Mouse (Mus musculus) right cerebral cortex, postnatal 10 days (tissue): Measurements from ENCODE around the gene Ubl7.

Experiments
- DNase-seq, 2 experiments: peaks; one replicate each; pipeline ENCODE4 v3.0.0; 2021; ENCODE audit warnings: low spot score in 2 of 2

The Ubl7 gene

DNA sequence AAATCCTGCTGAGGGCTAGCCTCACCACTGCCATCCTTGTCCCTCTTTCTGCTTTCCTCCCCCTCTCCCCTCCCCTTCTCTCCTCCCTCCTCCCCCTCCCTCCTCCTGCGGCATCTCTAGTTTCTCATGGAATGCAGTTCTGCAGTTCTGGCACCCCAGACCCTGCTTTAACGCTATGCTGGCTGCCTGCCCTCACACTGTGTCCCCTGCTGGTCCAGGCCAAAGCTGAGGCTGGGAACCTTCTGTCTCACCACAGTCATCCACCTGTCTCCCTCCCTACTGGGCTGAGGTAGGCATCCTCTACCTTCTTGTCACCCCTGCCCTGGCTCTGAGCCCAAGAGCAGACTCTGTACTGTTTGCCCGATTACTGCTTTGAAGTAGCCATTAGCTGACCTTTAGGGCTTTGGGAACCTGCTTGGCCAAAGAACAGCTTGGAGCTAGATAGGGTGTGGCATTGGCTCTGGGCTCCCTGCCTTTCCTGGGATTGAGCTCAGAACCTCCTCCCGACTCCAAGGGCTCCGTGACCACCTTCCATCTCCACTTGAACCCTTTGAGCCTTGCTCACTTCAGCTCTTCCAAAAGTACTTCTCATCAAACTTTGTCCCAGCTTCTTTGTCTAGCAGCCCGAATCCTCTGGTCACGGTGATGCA is 36.7 kb downstream of the Ubl7 start:
- DNase-seq, result no peak

DNA sequence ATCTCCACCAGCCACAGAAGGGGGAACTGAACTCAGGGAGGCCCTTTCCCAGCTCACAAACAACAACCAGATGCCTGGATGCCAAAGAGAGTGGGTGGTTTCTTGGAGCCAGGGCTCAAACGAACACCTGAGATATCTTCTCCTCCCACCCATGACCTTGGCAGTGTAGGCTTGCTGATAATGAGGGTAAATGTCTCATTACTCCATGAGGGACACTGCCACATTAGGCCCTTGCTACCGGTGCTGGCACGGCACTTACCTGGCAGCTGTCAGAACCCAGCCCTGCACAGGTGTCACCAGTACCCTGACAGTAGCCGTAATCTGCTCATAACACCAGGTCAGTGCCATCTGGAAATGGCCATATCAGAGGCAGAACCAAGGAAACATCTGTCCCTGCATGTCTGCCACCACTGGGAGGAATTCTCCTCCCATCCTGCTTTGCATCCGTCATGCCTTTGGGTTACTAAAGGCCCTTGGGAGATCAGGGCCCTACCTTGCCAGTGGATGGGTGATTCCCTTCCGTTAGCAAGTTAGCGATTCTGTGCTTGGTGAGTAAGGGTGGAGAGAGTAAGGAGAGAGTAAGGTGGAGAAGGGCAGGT is 37.7 kb downstream of the Ubl7 start:
- no peak for DNase-seq

DNA sequence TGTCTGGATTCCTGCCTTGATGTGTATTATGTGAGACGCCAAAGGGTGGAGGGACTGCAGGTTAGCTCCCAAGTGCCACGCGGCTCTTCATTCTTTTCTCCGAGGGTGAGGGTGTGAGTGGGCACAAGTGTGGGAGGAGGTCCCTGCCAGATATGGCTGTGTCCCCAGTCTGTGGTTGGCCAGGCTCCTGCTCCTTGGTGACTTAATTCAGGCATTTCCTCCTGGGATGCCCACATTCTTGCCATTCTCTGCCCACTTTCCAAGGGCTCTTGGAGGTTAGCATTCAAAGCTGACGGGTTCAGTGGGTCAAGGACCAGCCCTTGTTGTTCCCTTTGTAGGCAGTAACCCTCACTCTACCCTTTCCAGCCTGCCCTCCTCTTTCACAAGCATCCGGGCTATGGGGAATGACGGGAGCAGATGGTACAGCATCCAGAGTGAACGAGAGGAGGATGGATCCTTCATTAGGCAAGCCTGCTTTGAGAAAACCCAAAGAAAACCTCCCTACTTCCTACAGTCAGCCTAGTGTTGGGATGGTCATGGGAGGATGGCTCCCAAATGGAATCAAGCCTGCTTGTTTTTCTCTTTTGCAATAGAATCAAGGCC is 38.4 kb downstream of the Ubl7 start:
- no peak for DNase-seq

DNA sequence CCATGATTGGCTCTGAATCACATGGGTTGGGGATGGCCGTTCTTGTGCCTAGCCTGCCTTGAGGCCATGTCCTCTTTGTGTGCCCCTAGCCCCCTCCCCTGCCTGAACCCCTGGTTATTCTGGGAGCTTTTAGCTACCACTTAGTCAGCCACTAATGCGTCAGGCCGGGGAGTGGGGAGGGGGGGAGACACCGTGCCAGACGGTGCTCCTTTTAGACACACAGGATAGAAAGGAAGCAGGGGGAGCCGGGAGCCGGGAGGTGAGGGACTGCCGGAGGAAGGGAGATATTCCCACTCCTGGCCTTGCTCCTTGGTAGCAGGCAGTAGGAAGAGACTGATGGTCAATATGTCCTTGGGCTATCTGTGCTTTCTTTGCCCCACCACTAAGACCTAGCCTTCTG is 39.1 kb downstream of the Ubl7 start:
- DNase-seq, result no peak

DNA sequence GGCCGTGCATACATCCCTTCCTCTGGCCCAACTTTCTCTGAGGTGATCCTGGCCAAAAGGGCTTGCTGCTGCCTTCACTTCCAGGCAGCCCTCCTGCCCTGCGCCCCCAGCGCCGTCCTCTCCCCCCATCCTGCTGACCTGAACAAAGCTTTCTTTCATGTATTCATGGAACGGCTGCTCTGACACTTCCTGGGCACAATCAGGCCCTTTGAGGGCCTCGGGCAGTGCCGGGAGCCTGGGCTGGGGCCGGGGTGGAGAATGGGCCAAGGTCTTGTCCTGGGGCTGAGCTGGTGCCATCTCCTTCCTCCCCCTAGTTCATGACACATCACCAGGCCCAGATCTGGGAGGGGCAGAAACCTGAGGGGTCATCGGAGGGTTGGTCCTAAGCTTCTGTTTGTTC is 39.7 kb downstream of the Ubl7 start:
- DNase-seq, result peak in 1 of 2 experiments; percentile 70

DNA sequence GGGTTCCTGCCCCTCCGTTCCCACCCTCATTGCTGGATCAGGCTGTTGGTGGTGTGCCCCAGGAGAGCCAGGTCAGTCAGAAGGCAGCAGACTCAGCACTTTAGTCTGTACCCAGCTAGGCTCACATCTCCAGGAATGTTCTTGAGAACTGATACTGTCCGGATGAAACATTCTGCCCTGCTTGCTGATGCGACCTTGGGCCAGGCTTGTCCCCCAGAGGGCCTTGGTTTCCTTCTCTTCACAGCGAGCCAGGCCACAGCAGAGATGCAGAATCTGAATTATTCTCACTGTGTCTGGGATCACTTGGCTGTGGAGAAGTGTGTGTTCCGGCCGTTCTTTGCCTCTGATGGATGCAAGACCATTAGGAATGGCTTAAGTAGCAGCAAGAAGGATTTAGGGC is 41.2 kb downstream of the Ubl7 start:
- DNase-seq, result no peak

DNA sequence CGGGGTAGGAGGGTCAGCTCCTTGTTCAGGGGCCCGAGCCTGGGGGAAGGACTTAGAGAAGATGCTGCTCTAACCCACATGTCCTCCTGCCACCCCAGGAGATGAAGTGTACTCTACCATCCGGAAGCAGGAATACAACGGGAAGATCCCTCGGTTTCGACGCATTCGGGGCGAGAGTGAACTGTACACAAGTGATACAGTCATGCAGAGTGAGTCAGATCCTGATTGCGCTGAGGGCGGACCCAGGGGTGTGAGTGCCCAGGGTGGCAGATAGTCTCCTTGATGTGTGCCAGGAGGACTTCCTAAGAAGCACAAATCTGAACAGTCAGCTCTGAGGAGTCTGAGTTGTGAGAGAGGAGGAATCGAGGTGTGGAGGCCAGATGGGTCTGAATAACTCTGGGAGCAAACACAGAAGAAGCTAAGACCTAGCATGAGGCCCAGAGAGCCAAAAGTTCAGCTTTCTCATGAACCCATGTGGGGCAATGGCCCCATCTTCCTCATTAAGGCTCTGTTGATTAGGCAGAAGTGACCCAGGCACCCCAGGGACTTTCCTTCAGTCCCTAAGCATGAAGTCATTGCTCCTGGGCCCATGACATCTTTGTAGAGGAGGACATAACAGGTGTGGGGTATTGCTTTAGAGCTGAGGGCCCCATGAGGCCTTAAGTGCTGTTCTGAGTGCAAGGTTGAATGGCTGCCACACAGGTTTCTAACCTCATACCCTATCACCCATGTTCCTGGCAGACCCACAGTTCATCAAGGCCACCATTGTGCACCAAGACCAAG is 44.4 kb downstream of the Ubl7 start:
- DNase-seq, result no peak

DNA sequence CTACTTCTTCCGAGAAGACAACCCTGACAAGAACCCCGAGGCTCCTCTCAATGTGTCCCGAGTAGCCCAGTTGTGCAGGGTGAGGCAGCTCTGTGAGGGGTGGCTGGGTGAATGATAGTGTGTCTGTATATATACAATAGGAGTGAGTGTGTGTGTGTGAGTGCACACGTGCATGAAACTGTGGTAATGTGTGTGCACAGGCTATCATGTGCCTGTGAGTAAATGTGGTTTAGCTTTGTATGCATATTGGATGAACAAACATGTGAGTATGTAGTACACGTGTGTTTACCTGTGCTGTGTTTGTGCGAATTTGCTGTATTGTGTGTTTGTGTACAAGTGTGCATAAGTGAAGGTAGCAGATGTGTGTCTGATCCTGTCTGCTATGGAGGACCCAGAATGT is 45.0 kb downstream of the Ubl7 start:
- DNase-seq, result no peak

DNA sequence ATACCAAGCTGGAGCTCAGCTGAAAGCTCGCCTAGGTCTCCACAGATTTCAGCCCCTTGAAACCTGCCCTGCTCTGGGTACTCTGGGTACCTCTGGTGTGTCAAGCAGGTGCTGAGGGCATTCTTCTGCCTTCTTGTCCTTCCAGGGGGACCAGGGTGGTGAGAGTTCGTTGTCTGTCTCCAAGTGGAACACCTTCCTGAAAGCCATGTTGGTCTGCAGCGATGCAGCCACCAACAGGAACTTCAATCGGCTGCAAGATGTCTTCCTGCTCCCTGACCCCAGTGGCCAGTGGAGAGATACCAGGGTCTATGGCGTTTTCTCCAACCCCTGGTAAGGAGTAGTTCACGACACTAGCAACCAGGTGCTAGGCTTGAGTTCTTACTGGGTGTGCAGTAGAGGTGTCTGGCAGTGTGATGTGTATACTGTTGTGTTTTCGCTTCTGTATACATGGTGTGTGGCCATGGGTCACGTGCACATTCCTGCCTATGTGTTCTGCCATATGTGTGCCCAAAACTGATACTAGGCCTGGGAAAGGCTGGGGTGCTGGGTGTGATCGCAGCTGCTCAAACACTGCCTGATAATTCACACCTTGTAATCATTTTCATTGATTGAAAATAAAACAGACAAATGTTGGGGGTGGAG is 45.5 kb downstream of the Ubl7 start:
- no peak for DNase-seq

DNA sequence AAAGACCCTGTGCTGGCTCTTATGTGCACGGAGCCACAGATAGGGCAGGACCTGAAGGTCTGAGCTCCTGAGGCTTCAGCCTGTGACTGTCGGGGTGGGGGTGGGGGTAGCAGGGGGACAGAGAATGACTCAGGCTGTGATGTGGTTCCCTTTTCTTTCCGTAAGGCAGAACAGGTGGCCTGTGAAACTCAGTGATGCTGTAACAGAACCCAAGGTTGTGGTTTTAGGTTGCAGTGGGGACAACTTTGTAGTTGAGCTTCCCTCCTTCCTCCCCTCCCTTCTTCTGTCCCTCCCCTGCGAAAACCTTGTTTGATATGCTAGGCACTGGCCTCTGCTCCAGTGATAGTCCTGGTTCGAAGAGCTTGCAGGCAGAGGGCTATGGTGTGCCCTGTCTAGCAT is 46.1 kb downstream of the Ubl7 start:
- DNase-seq, result no peak

DNA sequence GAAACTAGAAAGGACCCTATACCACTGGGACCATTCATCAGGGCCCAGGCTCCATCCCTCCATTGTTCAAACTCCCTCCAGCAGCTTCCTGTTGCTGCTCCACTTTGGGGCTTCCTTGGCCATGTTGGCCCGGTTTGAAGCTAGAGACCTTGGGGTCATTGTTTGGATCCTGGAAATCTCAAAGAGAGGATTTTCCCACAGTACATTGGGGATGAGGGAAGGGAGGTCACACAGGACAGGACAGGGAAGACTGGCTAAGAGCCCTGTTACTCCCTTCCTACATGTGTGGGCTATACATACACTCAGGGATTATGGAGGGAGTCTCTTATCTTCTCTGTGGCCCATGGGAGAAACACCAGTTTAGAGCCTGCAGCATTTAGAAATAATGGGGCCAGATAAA is 47.8 kb downstream of the Ubl7 start:
- no peak for DNase-seq

DNA sequence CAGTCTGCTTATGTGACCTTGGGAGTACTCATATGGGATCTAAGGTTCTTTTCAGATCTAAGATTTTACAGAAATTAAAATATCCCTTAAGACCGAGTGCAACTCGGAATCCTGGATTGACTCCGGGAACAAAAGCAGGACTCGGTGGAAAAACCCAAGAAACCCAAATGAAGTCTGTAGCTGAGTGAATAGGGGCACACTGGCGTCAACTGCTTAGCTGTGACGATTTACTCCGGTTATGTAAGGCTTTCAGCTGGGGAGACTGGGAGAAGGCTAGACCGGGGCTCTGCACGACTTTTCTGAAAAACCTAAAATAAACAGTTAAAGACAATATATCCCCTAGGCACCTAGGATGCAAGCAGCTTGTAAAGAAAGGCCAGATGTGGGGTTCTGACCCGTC is 48.6 kb downstream of the Ubl7 start:
- no peak for DNase-seq

DNA sequence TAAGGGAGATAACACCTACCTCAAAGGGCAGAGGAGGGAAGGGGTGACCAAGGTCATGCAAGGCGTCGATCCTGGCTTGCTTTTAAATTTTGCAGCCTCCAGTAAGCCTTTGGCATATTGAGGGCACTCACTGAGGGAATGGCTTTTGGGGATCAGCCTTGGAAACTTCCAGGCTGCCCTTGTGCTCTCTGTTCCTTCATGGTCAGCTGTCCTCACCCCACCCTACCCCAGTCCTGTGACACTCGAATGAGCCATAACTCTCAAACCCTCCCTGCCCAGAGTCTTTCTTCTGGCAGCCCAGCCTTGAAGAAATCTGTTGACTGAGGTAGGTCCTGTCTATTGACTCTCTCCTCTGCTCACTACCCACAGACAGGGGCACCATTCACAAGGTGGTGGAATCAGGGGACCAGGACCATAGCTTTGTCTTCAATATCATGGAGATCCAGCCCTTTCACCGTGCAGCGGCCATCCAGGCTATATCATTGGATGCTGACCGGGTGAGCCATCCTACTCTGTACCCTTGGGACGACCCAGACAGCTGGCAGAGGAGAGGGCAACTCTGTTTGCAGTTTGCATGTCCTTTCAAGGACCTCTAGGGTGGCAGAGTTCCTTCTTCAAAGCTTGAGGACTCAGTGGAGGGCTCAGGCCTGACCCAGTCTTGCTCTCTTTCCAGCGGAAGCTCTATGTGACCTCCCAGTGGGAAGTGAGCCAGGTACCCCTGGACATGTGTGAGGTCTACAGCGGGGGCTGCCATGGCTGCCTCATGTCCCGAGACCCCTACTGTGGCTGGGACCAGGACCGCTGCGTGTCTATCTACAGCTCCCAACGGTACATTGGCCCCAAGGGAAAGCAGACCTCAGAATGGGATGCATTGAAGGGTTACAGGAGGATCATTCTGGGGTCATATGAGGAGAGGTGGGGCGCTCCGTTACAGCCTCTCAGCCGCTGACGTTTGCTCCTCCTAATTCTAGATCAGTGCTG is 49.4 kb downstream of the Ubl7 start:
- DNase-seq, result no peak

DNA sequence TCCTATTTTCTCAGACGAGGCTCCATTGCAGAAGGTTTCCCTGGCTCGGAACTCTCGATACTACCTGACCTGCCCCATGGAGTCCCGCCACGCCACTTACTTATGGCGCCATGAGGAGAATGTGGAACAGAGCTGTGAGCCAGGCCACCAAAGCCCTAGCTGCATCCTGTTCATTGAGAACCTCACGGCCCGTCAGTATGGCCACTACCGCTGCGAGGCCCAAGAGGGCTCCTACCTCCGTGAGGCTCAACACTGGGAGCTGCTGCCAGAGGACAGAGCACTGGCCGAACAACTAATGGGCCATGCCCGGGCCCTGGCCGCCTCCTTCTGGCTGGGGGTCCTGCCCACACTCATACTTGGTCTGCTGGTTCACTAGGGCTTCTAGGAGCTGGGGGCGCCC is 50.4 kb downstream of the Ubl7 start:
- no peak for DNase-seq

DNA sequence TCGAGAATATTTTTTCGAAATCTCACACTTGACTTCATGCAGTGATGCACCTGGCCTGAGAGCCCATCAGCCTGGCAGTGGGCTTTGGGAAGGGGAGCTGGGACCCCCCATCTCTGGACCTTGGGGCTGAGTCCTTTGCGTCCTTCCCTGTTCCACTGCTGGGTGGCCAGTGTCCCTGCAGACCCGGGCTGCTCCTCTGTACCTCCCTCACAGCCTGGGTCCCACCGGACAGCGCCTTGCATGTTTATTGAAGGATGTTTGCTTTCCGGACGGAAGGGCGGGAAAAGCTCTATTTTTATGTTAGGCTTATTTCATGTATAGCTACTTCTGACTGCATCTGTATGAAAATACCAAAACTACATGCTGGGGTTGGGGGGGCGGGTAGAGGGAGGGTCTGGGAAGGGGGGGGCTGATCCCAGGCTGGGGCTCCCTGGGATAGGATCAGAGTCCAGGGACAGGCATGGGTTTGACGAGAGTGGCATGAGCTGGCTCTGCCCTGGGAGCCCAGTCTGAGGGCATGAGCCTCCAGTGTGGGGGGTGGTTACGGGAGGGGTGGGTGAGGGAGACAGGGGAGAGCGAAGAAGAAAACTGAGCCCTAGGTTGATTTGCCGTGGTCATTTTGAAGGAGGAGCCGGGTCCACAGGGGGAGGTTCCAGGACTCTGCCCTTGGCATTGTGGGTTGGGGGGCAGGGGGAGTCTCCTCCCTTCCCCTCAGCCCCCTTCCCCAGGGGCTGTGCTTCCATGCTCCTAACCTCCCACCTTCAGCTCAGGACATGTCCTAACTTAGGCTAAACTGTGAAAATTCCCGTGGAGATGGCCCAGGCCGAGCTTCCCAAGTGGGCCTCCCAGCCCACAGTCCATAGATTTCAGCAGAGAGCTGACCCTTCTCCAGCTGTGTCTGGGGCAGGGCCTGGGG is 51.3 kb downstream of the Ubl7 start:
- no peak for DNase-seq

DNA sequence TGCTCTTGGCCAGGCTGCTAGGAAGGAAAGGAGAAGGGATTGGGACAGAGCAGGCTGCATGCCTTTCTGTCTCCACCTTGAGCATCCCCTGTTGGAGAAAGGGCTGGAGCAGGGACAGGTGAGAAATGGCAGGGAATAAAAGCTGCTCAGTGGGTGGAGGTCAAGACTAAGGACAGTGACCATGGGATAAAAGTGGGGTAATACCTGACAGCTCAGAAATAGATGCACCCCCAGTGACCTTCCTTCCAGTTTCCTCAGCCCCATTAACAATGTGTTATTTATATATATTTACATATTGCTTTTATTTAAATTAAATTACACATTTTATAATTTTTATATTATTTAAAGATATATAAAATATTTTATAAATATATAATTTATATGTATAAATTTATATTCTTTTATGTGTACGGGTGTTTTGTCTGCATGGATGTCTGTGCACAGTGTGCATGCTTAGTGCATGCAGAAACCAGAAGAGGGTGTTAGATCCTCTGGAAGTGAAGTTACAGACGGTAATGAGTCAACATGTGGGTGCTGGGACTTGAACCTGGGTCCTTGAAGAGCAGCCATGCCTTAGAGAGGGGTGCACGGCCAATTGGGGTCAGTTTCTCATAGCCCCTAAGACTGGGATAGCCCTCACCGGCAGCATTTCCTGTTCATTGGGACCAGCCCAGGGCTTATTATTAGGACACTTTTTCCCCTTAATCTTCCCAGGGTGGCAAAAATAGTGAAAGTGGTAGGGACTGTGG is 52.6 kb downstream of the Ubl7 start:
- DNase-seq, result no peak

DNA sequence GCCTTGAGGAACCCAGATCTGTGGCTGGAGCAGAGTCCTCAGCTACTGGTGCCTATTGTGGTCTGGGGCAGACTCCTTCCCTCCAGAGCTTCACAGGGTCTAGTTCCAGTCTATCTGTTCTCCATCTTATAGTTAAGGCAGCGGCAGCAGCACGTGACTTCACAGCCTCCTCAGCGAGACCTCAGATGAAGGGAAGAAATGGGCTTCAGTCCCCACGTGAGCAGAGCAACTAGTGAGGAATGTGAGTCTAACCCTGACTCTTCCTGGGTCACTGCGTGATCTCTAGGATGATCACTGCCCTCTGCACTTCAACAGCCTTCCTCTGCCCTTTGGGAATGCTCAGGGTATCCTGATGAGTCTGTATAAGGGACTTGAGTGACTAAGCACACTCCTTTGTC is 53.2 kb downstream of the Ubl7 start:
- DNase-seq, result no peak

DNA sequence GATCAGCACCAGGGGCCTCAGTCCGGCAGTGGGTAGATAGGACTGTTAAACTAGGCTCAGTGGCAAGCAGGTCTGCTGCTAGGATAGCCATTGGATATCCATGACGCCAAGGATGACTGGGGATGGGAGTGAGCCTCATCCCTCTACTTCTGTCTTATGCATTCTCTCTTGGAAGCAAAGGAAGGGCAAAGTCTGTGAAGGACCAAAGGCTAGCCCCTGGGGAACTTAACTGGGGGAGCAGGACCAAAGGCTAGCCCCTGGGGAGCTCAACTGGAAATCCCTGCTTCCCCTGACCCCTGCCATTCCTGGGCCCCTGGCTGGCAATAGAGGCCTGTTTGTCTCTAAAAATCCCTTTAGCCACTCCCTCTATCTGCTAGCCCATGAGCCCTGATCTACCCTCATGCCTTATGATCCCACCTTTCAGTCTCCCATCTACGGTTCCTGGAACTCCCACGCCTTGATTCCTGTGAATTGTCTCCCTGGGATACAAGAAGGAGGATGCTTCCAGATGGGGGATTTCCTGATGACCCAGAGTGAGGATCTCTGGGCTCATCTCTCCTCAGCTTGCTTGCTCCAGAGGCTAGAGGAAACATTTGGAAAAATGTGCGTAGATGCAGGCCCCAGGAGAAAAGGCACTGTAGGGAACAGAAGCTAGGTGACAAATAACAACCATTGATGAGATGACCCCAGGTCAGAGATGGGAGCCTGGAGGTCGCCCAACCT is 53.9 kb downstream of the Ubl7 start:
- DNase-seq, result no peak
